Mouse (Mus musculus): ENCODE results near the gene Vamp4. TPM values are rescaled to one million over a fixed set of nuclear protein-coding genes. Genes with fewer than 3 reads are reported as not detected.
A peak's percentile ranks its signal among the peaks of the same experiment; 100 is the strongest.

Gene Vamp4
- total RNA-seq, 1 experiment, result 7.3 TPM

- no peak for DNase-seq (ENCODE audit: low read depth, low spot score)
- no peak overlapping the region for H3K27ac ChIP-seq (ENCODE audit: insufficient read depth, low read depth, low read length, poor library complexity, severe bottlenecking)
- in situ Hi-C loops (cut with MboI; ENCODE audit: low sequenced_read_pairs in 2 of 2, unreplicated experiment in 2 of 2), result no loop called here
- H3K9me3 ChIP-seq (ENCODE audit: control insufficient read depth, insufficient read depth, low read depth, low read length), result no peaks in the 10 kb centered on the region
- peaks cover 3 to 5% of the 10 kb centered on the region in 2 experiments; a peak in 1 of 4 replicates for H3K4me1 ChIP-seq (ENCODE audit: control insufficient read depth in 2 of 2, insufficient read depth in 2 of 2, low read length in 2 of 2, poor library complexity in 1 of 2)
- peak overlapping the region; percentile 32 to 74 for H3K4me3 ChIP-seq (ENCODE audit: insufficient read depth in 1 of 2, low read depth in 1 of 2, low read length in 2 of 2, poor library complexity in 1 of 2, severe bottlenecking in 1 of 2)
- H3K36me3 ChIP-seq (ENCODE audit: control insufficient read depth, insufficient read depth, low read length, poor library complexity, severe bottlenecking), result peaks cover 14% of the 10 kb centered on the region; the same call in 1 of the 2 replicates
- TF ChIP-seq MAFK (IDR thresholded peaks at IDR 0.05; ENCODE audit: insufficient read depth, low read depth, low read length) (no peak), ZNF384 (IDR thresholded peaks at IDR 0.05; ENCODE audit: low read depth, low read length) (no peak), CHD2 (IDR thresholded peaks at IDR 0.05; ENCODE audit: low read depth, low read length) (no peak)
- H3K9ac ChIP-seq (ENCODE audit: insufficient read depth, low read depth, low read length, poor library complexity, severe bottlenecking), result peak overlapping the region; percentile 59; the same call in 1 of the 2 replicates
These were observed 21.2 kb upstream of the Vamp4 start for GRCm38 (mm10) chr1:162548917-162549613.

- DNase-seq (ENCODE audit: low read depth, low spot score), result no peak
- Histone ChIP-seq H3K9ac (ENCODE audit: insufficient read depth, low read depth, low read length, poor library complexity, severe bottlenecking) (no peak overlapping the region), H3K4me3 (ENCODE audit: insufficient read depth in 1 of 2, low read depth in 1 of 2, low read length in 2 of 2, poor library complexity in 1 of 2, severe bottlenecking in 1 of 2) (no peak overlapping the region), H3K4me1 (ENCODE audit: control insufficient read depth in 2 of 2, insufficient read depth in 2 of 2, low read length in 2 of 2, poor library complexity in 1 of 2) (peaks cover 3 to 5% of the 10 kb centered on the region in 2 experiments; a peak in 1 of 4 replicates), H3K27ac (ENCODE audit: insufficient read depth, low read depth, low read length, poor library complexity, severe bottlenecking) (no peak overlapping the region), H3K36me3 (ENCODE audit: control insufficient read depth, insufficient read depth, low read length, poor library complexity, severe bottlenecking) (peaks cover 10% of the 10 kb centered on the region; the same call in 1 of the 2 replicates), H3K9me3 (ENCODE audit: control insufficient read depth, insufficient read depth, low read depth, low read length) (no peaks in the 10 kb centered on the region)
- in situ Hi-C loops (cut with MboI; ENCODE audit: low sequenced_read_pairs in 2 of 2, unreplicated experiment in 2 of 2), result no loop called here
- TF ChIP-seq HCFC1 (IDR thresholded peaks at IDR 0.05; ENCODE audit: borderline replicate concordance, insufficient read depth, low read length), result no peak
- TF ChIP-seq MAFK (IDR thresholded peaks at IDR 0.05; ENCODE audit: insufficient read depth, low read depth, low read length), result no peak
- no peak for TF ChIP-seq ZC3H11A (IDR thresholded peaks at IDR 0.05; ENCODE audit: borderline replicate concordance, low read depth, low read length)
- TF ChIP-seq ZNF384 (IDR thresholded peaks at IDR 0.05; ENCODE audit: low read depth, low read length), result no peak
- no peak for TF ChIP-seq CHD2 (IDR thresholded peaks at IDR 0.05; ENCODE audit: low read depth, low read length)
These were observed 20.6 kb upstream of the Vamp4 start for GRCm38 (mm10) chr1:162549615-162550283.

- Histone ChIP-seq H3K4me1 (ENCODE audit: control insufficient read depth in 2 of 2, insufficient read depth in 2 of 2, low read length in 2 of 2, poor library complexity in 1 of 2) (0 out of 4 replicates have a peak, but pooled peaks cover 0 to 3% of the 10 kb centered on the region in 2 experiments), H3K36me3 (ENCODE audit: control insufficient read depth, insufficient read depth, low read length, poor library complexity, severe bottlenecking) (no peaks in the 10 kb centered on the region), H3K9me3 (ENCODE audit: control insufficient read depth, insufficient read depth, low read depth, low read length) (no peaks in the 10 kb centered on the region), H3K27ac (ENCODE audit: insufficient read depth, low read depth, low read length, poor library complexity, severe bottlenecking) (no peak overlapping the region), H3K9ac (ENCODE audit: insufficient read depth, low read depth, low read length, poor library complexity, severe bottlenecking) (no peak overlapping the region), H3K4me3 (ENCODE audit: insufficient read depth in 1 of 2, low read depth in 1 of 2, low read length in 2 of 2, poor library complexity in 1 of 2, severe bottlenecking in 1 of 2) (no peak overlapping the region)
- no peak for DNase-seq (ENCODE audit: low read depth, low spot score)
- TF ChIP-seq MAFK (IDR thresholded peaks at IDR 0.05; ENCODE audit: insufficient read depth, low read depth, low read length), result no peak
- TF ChIP-seq ZNF384 (IDR thresholded peaks at IDR 0.05; ENCODE audit: low read depth, low read length), result no peak
- no peak for TF ChIP-seq CHD2 (IDR thresholded peaks at IDR 0.05; ENCODE audit: low read depth, low read length)
- TF ChIP-seq ZC3H11A (IDR thresholded peaks at IDR 0.05; ENCODE audit: borderline replicate concordance, low read depth, low read length), result no peak
- no peak for TF ChIP-seq HCFC1 (IDR thresholded peaks at IDR 0.05; ENCODE audit: borderline replicate concordance, insufficient read depth, low read length)
- in situ Hi-C loops (cut with MboI; ENCODE audit: low sequenced_read_pairs in 2 of 2, unreplicated experiment in 2 of 2), result no loop called here
These were observed 17.4 kb upstream of the Vamp4 start for GRCm38 (mm10) chr1:162552956-162553355.

GRCm38 (mm10) chr1:162554193-162554592 lies 16.1 kb upstream of the Vamp4 start:
- TF ChIP-seq ZNF384 (IDR thresholded peaks at IDR 0.05; ENCODE audit: low read depth, low read length), result no peak
- TF ChIP-seq HCFC1 (IDR thresholded peaks at IDR 0.05; ENCODE audit: borderline replicate concordance, insufficient read depth, low read length), result no peak
- no peak for TF ChIP-seq ZC3H11A (IDR thresholded peaks at IDR 0.05; ENCODE audit: borderline replicate concordance, low read depth, low read length)
- no peak for TF ChIP-seq CHD2 (IDR thresholded peaks at IDR 0.05; ENCODE audit: low read depth, low read length)
- TF ChIP-seq MAFK (IDR thresholded peaks at IDR 0.05; ENCODE audit: insufficient read depth, low read depth, low read length), result no peak
- DNase-seq (ENCODE audit: low read depth, low spot score), result no peak
- H3K4me1 ChIP-seq (ENCODE audit: control insufficient read depth in 2 of 2, insufficient read depth in 2 of 2, low read length in 2 of 2, poor library complexity in 1 of 2), result no peaks in the 10 kb centered on the region
- H3K9ac ChIP-seq (ENCODE audit: insufficient read depth, low read depth, low read length, poor library complexity, severe bottlenecking), result no peak overlapping the region
- in situ Hi-C loops (cut with MboI; ENCODE audit: low sequenced_read_pairs in 2 of 2, unreplicated experiment in 2 of 2), result no loop called here
- no peaks in the 10 kb centered on the region for H3K9me3 ChIP-seq (ENCODE audit: control insufficient read depth, insufficient read depth, low read depth, low read length)
- no peaks in the 10 kb centered on the region for H3K36me3 ChIP-seq (ENCODE audit: control insufficient read depth, insufficient read depth, low read length, poor library complexity, severe bottlenecking)
- H3K27ac ChIP-seq (ENCODE audit: insufficient read depth, low read depth, low read length, poor library complexity, severe bottlenecking), result no peak overlapping the region
- H3K4me3 ChIP-seq (ENCODE audit: insufficient read depth in 1 of 2, low read depth in 1 of 2, low read length in 2 of 2, poor library complexity in 1 of 2, severe bottlenecking in 1 of 2), result no peak overlapping the region
